Mouse (Mus musculus) retina, postnatal 7 days (tissue): ENCODE measurements at regions not wholly inside any gene's neighbourhood (a gene's known extent, or its start where the extent isn't known, plus 50 kb on each side); places are given as distances from the start of the nearest gene placed in this dataset.
A peak's percentile ranks its signal among the peaks of the same experiment; 100 is the strongest.

ENCODE experiments used
- DNase-seq: peaks from one replicate; pipeline ENCODE4 v3.0.0-alpha.2; 2012; ENCODE audit warnings: low read depth, low spot score

GRCm38 (mm10) chr3:52517808-52518207, 249.7 kb downstream of the Foxo1 start:
- no peak for DNase-seq

- no peak for DNase-seq
Observed at GRCm38 (mm10) chr3:52516691-52517090, 248.6 kb downstream of the Foxo1 start.

GRCm38 (mm10) chr3:52512761-52513160, 244.6 kb downstream of the Foxo1 start:
- DNase-seq = no peak

- DNase-seq = no peak
Observed at GRCm38 (mm10) chr3:52511549-52511948, 243.4 kb downstream of the Foxo1 start.

GRCm38 (mm10) chr3:52510831-52511230, 242.7 kb downstream of the Foxo1 start:
- no peak for DNase-seq

- DNase-seq = peak; percentile 14
Observed at GRCm38 (mm10) chr3:52510088-52510765, 242.1 kb downstream of the Foxo1 start.

- DNase-seq = no peak
Observed at GRCm38 (mm10) chr3:52503925-52504324, 235.8 kb downstream of the Foxo1 start.

GRCm38 (mm10) chr3:52502223-52502622, 234.1 kb downstream of the Foxo1 start:
- no peak for DNase-seq

GRCm38 (mm10) chr3:52501614-52502013, 233.5 kb downstream of the Foxo1 start:
- DNase-seq = no peak

- no peak for DNase-seq
Observed at GRCm38 (mm10) chr3:52500026-52500425, 231.9 kb downstream of the Foxo1 start.

- no peak for DNase-seq
Observed at GRCm38 (mm10) chr3:52499581-52499980, 231.4 kb downstream of the Foxo1 start.

GRCm38 (mm10) chr3:52498506-52499228, 230.5 kb downstream of the Foxo1 start:
- DNase-seq = no peak

- DNase-seq = no peak
Observed at GRCm38 (mm10) chr3:52496965-52497364, 228.8 kb downstream of the Foxo1 start.

GRCm38 (mm10) chr3:52495401-52495800, 227.3 kb downstream of the Foxo1 start:
- no peak for DNase-seq

GRCm38 (mm10) chr3:52494924-52495323, 226.8 kb downstream of the Foxo1 start:
- no peak for DNase-seq

- no peak for DNase-seq
Observed at GRCm38 (mm10) chr3:52479186-52479585, 211.1 kb downstream of the Foxo1 start.

GRCm38 (mm10) chr3:52469900-52470299, 201.8 kb downstream of the Foxo1 start:
- no peak for DNase-seq

GRCm38 (mm10) chr3:52469397-52469796, 201.3 kb downstream of the Foxo1 start:
- DNase-seq = no peak

- no peak for DNase-seq
Observed at GRCm38 (mm10) chr3:52468326-52468725, 200.2 kb downstream of the Foxo1 start.

- DNase-seq = no peak
Observed at GRCm38 (mm10) chr3:52467876-52468275, 199.7 kb downstream of the Foxo1 start.

GRCm38 (mm10) chr3:52466984-52467565, 198.9 kb downstream of the Foxo1 start:
- DNase-seq = no peak

GRCm38 (mm10) chr3:52466571-52466970, 198.4 kb downstream of the Foxo1 start:
- no peak for DNase-seq

- no peak for DNase-seq
Observed at GRCm38 (mm10) chr3:52463911-52464310, 195.8 kb downstream of the Foxo1 start.
